Mouse (Mus musculus): ENCODE measurements around the gene Amigo3.

DNA sequence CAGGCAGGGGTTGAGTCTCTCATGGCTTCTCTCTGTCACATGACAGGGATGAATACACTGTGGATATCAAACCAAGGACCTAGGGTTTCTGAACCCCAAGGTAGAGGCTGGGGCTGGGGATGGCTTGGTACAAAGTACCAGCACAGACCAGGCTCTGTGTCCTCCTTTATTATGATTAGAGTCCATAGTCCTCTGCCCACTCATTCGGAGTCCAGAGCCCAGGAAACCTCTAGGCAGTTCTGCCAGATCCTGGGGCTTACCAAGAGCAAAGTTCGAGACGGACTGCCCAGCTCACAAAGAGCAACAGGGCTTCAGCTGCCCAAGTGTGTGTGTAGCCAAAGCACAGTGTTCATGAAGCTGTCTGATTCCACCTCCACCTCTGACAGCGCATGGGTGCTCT is 32.3 kb downstream of the Amigo3 start:
- TF ChIP-seq CTCF (IDR thresholded peaks at IDR 0.05; ENCODE audit: low read depth) (no peak), EP300 (IDR thresholded peaks at IDR 0.05; ENCODE audit: low read depth) (no peak)
